Mouse (Mus musculus) cerebellum, adult 11 months (tissue): ENCODE measurements around the gene Focad.

Source experiments
- DNase-seq: peaks from one replicate; pipeline ENCODE4 v3.0.0; 2022

Focad gene

GRCm38 (mm10) chr4:88156961-88157360, 62.5 kb downstream of the Focad start:
- no peak for DNase-seq

- DNase-seq = no peak
These were observed 63.2 kb downstream of the Focad start for GRCm38 (mm10) chr4:88157644-88158043.

GRCm38 (mm10) chr4:88159256-88159655, 64.8 kb downstream of the Focad start:
- no peak for DNase-seq

- DNase-seq = no peak
These were observed 65.3 kb downstream of the Focad start for GRCm38 (mm10) chr4:88159700-88160099.

GRCm38 (mm10) chr4:88163511-88164247, 69.2 kb downstream of the Focad start:
- no peak for DNase-seq

- DNase-seq = peak; percentile 26
These were observed 72.8 kb downstream of the Focad start for GRCm38 (mm10) chr4:88167008-88167862.

GRCm38 (mm10) chr4:88175058-88175974, 80.9 kb downstream of the Focad start:
- no peak for DNase-seq

GRCm38 (mm10) chr4:88179296-88179695, 84.9 kb downstream of the Focad start:
- DNase-seq = no peak

GRCm38 (mm10) chr4:88184293-88184692, 89.9 kb downstream of the Focad start:
- no peak for DNase-seq

- DNase-seq = no peak
These were observed 91.5 kb downstream of the Focad start for GRCm38 (mm10) chr4:88185872-88186426.

- no peak for DNase-seq
These were observed 93.2 kb downstream of the Focad start for GRCm38 (mm10) chr4:88187649-88188048.

GRCm38 (mm10) chr4:88189495-88189894, 95.1 kb downstream of the Focad start:
- no peak for DNase-seq

GRCm38 (mm10) chr4:88194256-88194655, 99.8 kb downstream of the Focad start:
- DNase-seq = no peak

- peak; percentile 66 for DNase-seq
These were observed 101.6 kb downstream of the Focad start for GRCm38 (mm10) chr4:88195898-88196495.

- peak; percentile 45 for DNase-seq
These were observed 102.1 kb downstream of the Focad start for GRCm38 (mm10) chr4:88196500-88196912.

GRCm38 (mm10) chr4:88197244-88197643, 102.8 kb downstream of the Focad start:
- DNase-seq = no peak

GRCm38 (mm10) chr4:88199186-88199585, 104.8 kb downstream of the Focad start:
- DNase-seq = no peak

- no peak for DNase-seq
These were observed 106.6 kb downstream of the Focad start for GRCm38 (mm10) chr4:88201047-88201446.

GRCm38 (mm10) chr4:88208676-88209075, 114.2 kb downstream of the Focad start:
- no peak for DNase-seq

GRCm38 (mm10) chr4:88209351-88209814, 115.0 kb downstream of the Focad start:
- peak; percentile 25 for DNase-seq

GRCm38 (mm10) chr4:88210602-88211001, 116.2 kb downstream of the Focad start:
- DNase-seq = no peak
